Mouse (Mus musculus) kidney, embryonic 16.5 days (tissue): ENCODE results near the gene AC109138.7. TPM values are rescaled to one million over a fixed set of nuclear protein-coding genes. Genes with fewer than 3 reads are reported as not detected.

Experiments used
- ATAC-seq: fragments of 200-750 bp; cut with Nextera tagmentation; 2 replicates; pipeline ENCODE4 v1.8.0; 2017; ENCODE audit warnings: moderate TSS enrichment; ENCODE audit not compliant: low FRiP score, low TSS enrichment
- H3K27ac ChIP-seq: fragments of 300-500 bp; sonication (generic); 2 replicates; pipeline ENCODE4 v1.5.1; 2014; ENCODE audit warnings: low read length
- H3K27me3 ChIP-seq: fragments of 300-500 bp; sonication (generic); 2 replicates; pipeline ENCODE4 v1.6.1; 2014; ENCODE audit warnings: low read length, control low read depth, mixed read lengths; ENCODE audit not compliant: insufficient read depth
- H3K36me3 ChIP-seq: fragments of 300-500 bp; sonication (generic); 2 replicates; pipeline ENCODE4 v1.6.1; 2014; ENCODE audit warnings: low read length, control low read depth, mixed read lengths; ENCODE audit not compliant: insufficient read depth
- H3K4me1 ChIP-seq: fragments of 300-500 bp; sonication (generic); 2 replicates; pipeline ENCODE4 v1.6.1; 2014; ENCODE audit warnings: low read length, control low read depth, mixed read lengths; ENCODE audit not compliant: insufficient read depth
- H3K4me2 ChIP-seq: fragments of 300-500 bp; sonication (generic); replicated peaks from 2 replicates; pipeline ENCODE4 v1.6.1; 2014; ENCODE audit warnings: low read depth, low read length
- H3K4me3 ChIP-seq: fragments of 300-500 bp; sonication (generic); 2 replicates; pipeline ENCODE4 v1.5.1; 2014; ENCODE audit warnings: mild to moderate bottlenecking, low read length
- H3K9ac ChIP-seq: fragments of 300-500 bp; sonication (generic); replicated peaks from 2 replicates; pipeline ENCODE4 v1.6.1; 2014; ENCODE audit warnings: low read length
- H3K9me3 ChIP-seq: fragments of 300-500 bp; sonication (generic); 2 replicates; pipeline ENCODE4 v1.6.1; 2016; ENCODE audit warnings: low read length, control low read depth
- WGBS: fragments of 180-500 bp; shearing (Covaris S2); extraction: QIAGEN DNeasy Blood & Tissue Kit; methylation state at CpG from one replicate; pipeline ENCODE4 v1.1.7; 2014; 5-methylcytosine and 5-hydroxymethylcytosine counted together
- polyA plus RNA-seq: library from polyadenylated mRNA; unstranded; fragments of >200 nt; fragmentation: Nextera tagmentation; extraction: Ambion mirVana; gene quantifications from 2 replicates; pipeline ENCODE4 v1.2.1, GENCODE M21; 2015

The AC109138.7 gene
- polyA plus RNA-seq = not detected in 2 replicates

- peak; percentile 60 for ATAC-seq
- no peaks in the 10 kb centered on the region for H3K27me3 ChIP-seq
- H3K27ac ChIP-seq = peak within 1 kb of the TSS; percentile 97
- peak within 1 kb of the TSS; percentile 83 for H3K4me3 ChIP-seq
- H3K4me2 ChIP-seq = peak within 1 kb of the TSS; percentile 91
- peaks cover 55% of the 10 kb centered on the region for H3K4me1 ChIP-seq
- WGBS = under 1% methylated on average over 47 of the region's 49 CpGs
- no peaks in the 10 kb centered on the region for H3K9me3 ChIP-seq
- H3K9ac ChIP-seq = peak within 1 kb of the TSS; percentile 98
- H3K36me3 ChIP-seq = no peaks in the 10 kb centered on the region
Measured at GRCm38 (mm10) chr19:4214071-4214770, at the start of gene AC109138.7, which contains the start of gene Clcf1. Gene AC109138.7 (plus strand): TSS chr19:4214357. Gene Clcf1 (plus strand): TSS chr19:4214238.

- Histone ChIP-seq H3K27ac (no peak overlapping the region; the same call in 1 of the 2 replicates), H3K9me3 (no peaks in the 10 kb centered on the region), H3K9ac (no peak overlapping the region), H3K4me3 (no peak overlapping the region), H3K27me3 (no peaks in the 10 kb centered on the region), H3K36me3 (peaks cover 10% of the 10 kb centered on the region), H3K4me2 (no peak overlapping the region), H3K4me1 (peaks cover 11% of the 10 kb centered on the region)
- WGBS = 84% methylated on average over 2 of the region's 2 CpGs
- no peak for ATAC-seq
Measured at GRCm38 (mm10) chr19:4164721-4165120, 49.4 kb upstream of the AC109138.7 start.

DNA sequence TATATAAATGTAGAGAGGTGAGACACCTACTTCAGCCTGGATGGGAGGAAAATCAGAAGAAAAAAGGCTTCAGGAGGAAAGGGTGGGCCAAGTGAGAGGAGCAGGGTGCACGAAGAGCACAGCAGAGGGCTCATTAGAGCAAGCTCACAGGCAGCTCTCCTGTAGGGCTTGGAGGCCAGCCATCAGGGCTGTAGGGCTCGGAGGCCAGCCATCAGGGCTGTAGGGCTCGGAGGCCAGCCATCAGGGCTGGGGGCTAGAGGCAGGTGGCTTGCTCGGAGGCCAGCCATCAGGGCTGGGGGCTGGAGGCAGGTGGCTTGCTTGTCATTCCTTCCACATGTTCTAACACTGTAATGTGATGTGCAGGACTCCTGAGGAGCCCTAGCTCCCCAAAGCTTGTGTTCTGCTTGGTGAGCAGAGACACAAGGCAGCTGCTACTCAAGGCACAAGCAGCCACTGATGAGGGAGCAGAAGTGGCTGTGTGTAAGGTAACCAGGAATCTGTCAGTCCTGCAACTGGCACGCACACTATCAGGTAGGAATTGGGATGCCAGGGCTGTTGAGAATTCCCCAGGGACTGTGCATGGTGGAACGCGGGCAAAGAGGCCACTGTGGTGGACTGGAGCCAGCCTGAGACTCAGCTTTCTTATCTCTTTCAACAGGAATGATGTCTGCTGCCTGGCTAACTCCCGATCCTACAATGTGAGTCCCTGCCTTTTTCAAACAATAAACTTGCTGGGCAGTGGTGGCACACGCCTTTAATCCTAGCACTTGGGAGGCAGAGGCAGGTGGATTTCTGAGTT lies 47.3 kb upstream of the AC109138.7 start:
- no peak for ATAC-seq
- Histone ChIP-seq H3K4me1 (peaks cover 27% of the 10 kb centered on the region), H3K36me3 (no peaks in the 10 kb centered on the region), H3K4me2 (no peak overlapping the region), H3K9ac (no peak overlapping the region), H3K27me3 (no peaks in the 10 kb centered on the region), H3K27ac (no peak overlapping the region), H3K4me3 (no peak overlapping the region), H3K9me3 (no peaks in the 10 kb centered on the region)
- 78% methylated on average over 9 of the region's 9 CpGs for WGBS

DNA sequence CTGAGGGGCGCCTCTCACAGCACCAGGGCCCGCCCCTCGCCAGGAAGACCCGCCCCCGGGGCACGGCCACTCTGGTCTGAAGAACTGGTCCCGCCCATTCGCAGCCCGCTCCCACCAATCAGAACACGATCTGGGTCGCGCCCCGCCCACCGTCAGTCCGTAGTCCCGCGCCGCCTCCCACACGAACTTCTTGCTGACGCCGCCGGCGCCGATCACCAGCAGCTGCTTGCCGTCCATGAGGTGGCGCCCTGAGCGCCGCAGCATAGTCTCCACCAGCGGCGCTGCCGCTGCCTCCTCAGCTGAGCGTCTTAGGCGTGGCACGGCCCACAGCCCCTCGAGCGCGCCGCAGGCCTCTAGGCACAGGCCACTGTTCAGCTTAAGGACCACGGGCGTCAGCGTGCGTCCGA lies 44.8 kb upstream of the AC109138.7 start:
- Histone ChIP-seq H3K27ac (peak overlapping the region; percentile 74), H3K27me3 (no peaks in the 10 kb centered on the region), H3K36me3 (no peaks in the 10 kb centered on the region), H3K4me2 (peak overlapping the region; percentile 85), H3K9me3 (no peaks in the 10 kb centered on the region), H3K9ac (peak overlapping the region; percentile 88), H3K4me1 (peaks cover 29% of the 10 kb centered on the region), H3K4me3 (peak overlapping the region; percentile 50)
- peak; percentile 96 for ATAC-seq
- WGBS = under 1% methylated on average over 43 of the region's 43 CpGs

- Histone ChIP-seq H3K9ac (peak overlapping the region; percentile 88), H3K27ac (peak overlapping the region; percentile 74), H3K4me3 (peak overlapping the region; percentile 50), H3K36me3 (no peaks in the 10 kb centered on the region), H3K4me1 (peaks cover 29% of the 10 kb centered on the region), H3K27me3 (no peaks in the 10 kb centered on the region), H3K9me3 (no peaks in the 10 kb centered on the region), H3K4me2 (peak overlapping the region; percentile 85)
- 3% methylated on average over 27 of the region's 27 CpGs for WGBS
- peak; percentile 58 for ATAC-seq
Measured at GRCm38 (mm10) chr19:4169810-4170209, 44.3 kb upstream of the AC109138.7 start.

DNA sequence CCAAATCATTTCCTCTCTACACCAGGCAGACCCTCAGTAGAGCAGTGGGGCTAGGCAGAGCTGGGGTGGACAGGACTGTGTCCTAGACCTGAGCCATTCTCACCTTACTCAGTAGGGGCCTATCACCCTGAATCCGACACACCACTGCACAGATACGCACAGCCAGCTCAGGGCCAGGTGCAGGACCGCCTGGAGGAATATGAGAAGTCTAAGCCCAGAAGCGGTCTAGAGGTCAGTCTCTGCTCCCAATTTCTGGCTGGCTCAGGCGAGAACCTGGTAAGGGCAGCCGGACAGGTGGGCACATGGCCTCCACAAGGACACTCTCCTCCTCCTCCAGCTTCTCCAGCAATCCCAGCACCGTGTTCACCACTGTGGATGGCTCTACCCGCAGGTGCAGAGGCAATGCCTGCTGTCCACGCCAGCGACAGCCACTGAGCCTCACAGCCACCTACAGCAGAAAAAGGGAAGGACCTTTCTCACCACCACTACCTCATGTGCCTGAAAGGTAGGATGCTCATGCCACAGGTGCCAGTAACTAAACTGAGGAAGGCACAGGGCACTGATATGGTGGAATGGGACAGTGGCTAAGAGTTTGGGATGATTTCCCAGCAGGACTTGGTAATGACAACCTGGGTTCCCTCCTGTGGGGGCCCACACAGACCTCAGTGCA lies 43.3 kb upstream of the AC109138.7 start:
- H3K27me3 ChIP-seq = no peaks in the 10 kb centered on the region
- no peak overlapping the region for H3K4me3 ChIP-seq
- no peak overlapping the region for H3K27ac ChIP-seq
- WGBS = 79% methylated on average over 10 of the region's 10 CpGs
- no peaks in the 10 kb centered on the region for H3K9me3 ChIP-seq
- peak overlapping the region; percentile 88; the same call in 1 of the 2 replicates for H3K9ac ChIP-seq
- no peaks in the 10 kb centered on the region for H3K36me3 ChIP-seq
- H3K4me2 ChIP-seq = no peak overlapping the region
- ATAC-seq = no peak
- H3K4me1 ChIP-seq = peaks cover 38% of the 10 kb centered on the region

- WGBS = 59% methylated on average over 13 of the region's 13 CpGs
- no peak overlapping the region for H3K4me3 ChIP-seq
- H3K27ac ChIP-seq = no peak overlapping the region
- H3K4me2 ChIP-seq = no peak overlapping the region
- H3K9me3 ChIP-seq = no peaks in the 10 kb centered on the region
- ATAC-seq = no peak
- no peaks in the 10 kb centered on the region for H3K36me3 ChIP-seq
- peak overlapping the region; percentile 29; the same call in 1 of the 2 replicates for H3K9ac ChIP-seq
- H3K27me3 ChIP-seq = no peaks in the 10 kb centered on the region
- peaks cover 40% of the 10 kb centered on the region for H3K4me1 ChIP-seq
Measured at GRCm38 (mm10) chr19:4171393-4172290, 42.5 kb upstream of the AC109138.7 start.

DNA sequence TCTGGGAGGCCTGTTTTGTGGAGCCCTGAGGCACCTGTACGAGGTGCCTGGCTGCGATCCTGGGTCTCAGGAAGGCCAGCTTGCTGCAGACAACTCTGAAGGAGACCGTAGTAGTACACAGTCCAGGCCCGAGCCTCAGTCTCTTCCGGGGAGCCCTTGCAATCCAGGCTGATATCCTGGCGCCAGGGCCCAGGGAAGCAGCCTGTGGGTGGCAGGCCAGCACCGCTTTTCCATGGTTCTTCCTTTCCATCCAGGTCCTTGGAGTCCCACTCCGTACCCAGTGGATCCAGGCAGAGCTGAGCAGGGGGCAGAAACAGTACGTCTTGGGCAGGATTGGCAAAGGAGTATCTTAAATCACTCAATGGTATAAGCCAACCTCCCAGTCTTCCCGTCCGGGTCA lies 41.2 kb upstream of the AC109138.7 start:
- no peak overlapping the region for H3K4me3 ChIP-seq
- H3K4me2 ChIP-seq = no peak overlapping the region
- H3K9ac ChIP-seq = peak overlapping the region; percentile 32; the same call in 1 of the 2 replicates
- H3K27me3 ChIP-seq = no peaks in the 10 kb centered on the region
- H3K9me3 ChIP-seq = no peaks in the 10 kb centered on the region
- WGBS = 57% methylated on average over 11 of the region's 11 CpGs
- H3K4me1 ChIP-seq = peaks cover 40% of the 10 kb centered on the region
- no peak overlapping the region for H3K27ac ChIP-seq
- H3K36me3 ChIP-seq = no peaks in the 10 kb centered on the region
- no peak for ATAC-seq
